Comparison of ENCODE assay signal across 16 mouse cellular contexts in genomic region chr6:134059552-134059891, GRCm38 (mm10). TPM values are rescaled to one million over a fixed set of nuclear protein-coding genes. Genes with fewer than 3 reads are reported as not detected.
A peak's percentile ranks its signal among the peaks of the same experiment; 100 is the strongest.
DNase-seq lines count a peak whose midpoint lies in the region; ATAC-seq lines count a peak whose summit lies in the region.
"Had no signal": no experiment of that assay in that cellular context is flagged by ENCODE, and none has a peak within 500 bp of the region (broad histone marks: within the 10 kb centered on the region; RNA-seq: fewer than 3 reads in every experiment).

No protein-coding gene starts in this region.

- ATAC-seq in midbrain, embryonic 16.5 days, result 0 out of 2 replicates have a peak, but pooled peaks have one; percentile 22
- ATAC-seq in forebrain, embryonic 14.5 days, result peak; percentile 67
- peak; percentile 28 for ATAC-seq in neural tube, embryonic 13.5 days (ENCODE audit: low read depth)
- ATAC-seq: liver, postnatal 0 days had no signal

- no peaks in the 10 kb centered on the region for H3K36me3 ChIP-seq in midbrain, embryonic 16.5 days (ENCODE audit: control insufficient read depth, insufficient read depth, low read length)
- peaks cover 9% of the 10 kb centered on the region; the same call in 1 of the 2 replicates for H3K36me3 ChIP-seq in midbrain, embryonic 10.5 days
- no peaks in the 10 kb centered on the region for H3K36me3 ChIP-seq in forebrain, embryonic 14.5 days (ENCODE audit: control insufficient read depth, insufficient read depth, low read length)
- no peaks in the 10 kb centered on the region for H3K36me3 ChIP-seq in neural tube, embryonic 13.5 days

- H3K9me3 ChIP-seq in midbrain, embryonic 16.5 days (replicated peaks; ENCODE audit: control insufficient read depth, low read length, poor library complexity, severe bottlenecking), result no peaks in the 10 kb centered on the region
- H3K9me3 ChIP-seq in midbrain, embryonic 10.5 days (replicated peaks), result no peaks in the 10 kb centered on the region
- H3K9me3 ChIP-seq in forebrain, embryonic 14.5 days (replicated peaks; ENCODE audit: control insufficient read depth, low read length), result no peaks in the 10 kb centered on the region
- H3K9me3 ChIP-seq in neural tube, embryonic 13.5 days, result no peaks in the 10 kb centered on the region
- H3K9me3 ChIP-seq: limb, embryonic 13.5 days had no signal

- H3K4me3 ChIP-seq in midbrain, embryonic 16.5 days (ENCODE audit: low read depth, low read length), result no peak overlapping the region
- H3K4me3 ChIP-seq in midbrain, embryonic 10.5 days, result no peak overlapping the region
- H3K4me3 ChIP-seq in forebrain, embryonic 14.5 days (ENCODE audit: low read depth, low read length), result no peak overlapping the region
- H3K4me3 ChIP-seq in neural tube, embryonic 13.5 days, result no peak overlapping the region
- H3K4me3 ChIP-seq: limb, embryonic 13.5 days had no signal

- H3K4me1 ChIP-seq in midbrain, embryonic 16.5 days (ENCODE audit: control insufficient read depth, insufficient read depth, low read length), result peaks cover 5% of the 10 kb centered on the region; the same call in 1 of the 2 replicates
- H3K4me1 ChIP-seq in midbrain, embryonic 10.5 days, result peaks cover 29% of the 10 kb centered on the region
- peaks cover 23% of the 10 kb centered on the region for H3K4me1 ChIP-seq in forebrain, embryonic 14.5 days (ENCODE audit: control insufficient read depth, insufficient read depth, low read length)
- H3K4me1 ChIP-seq in neural tube, embryonic 13.5 days (replicated peaks), result peaks cover 45% of the 10 kb centered on the region

- no peak overlapping the region for H3K4me2 ChIP-seq in midbrain, embryonic 16.5 days (ENCODE audit: low read length)
- no peak overlapping the region for H3K4me2 ChIP-seq in forebrain, embryonic 14.5 days (ENCODE audit: low read length)
- no peak overlapping the region for H3K4me2 ChIP-seq in neural tube, embryonic 13.5 days
- H3K4me2 ChIP-seq: limb, embryonic 13.5 days had no signal

- H3K27ac ChIP-seq in midbrain, embryonic 16.5 days (ENCODE audit: low read length), result no peak overlapping the region
- H3K27ac ChIP-seq in midbrain, embryonic 10.5 days (replicated peaks), result no peak overlapping the region
- H3K27ac ChIP-seq in forebrain, embryonic 14.5 days (ENCODE audit: low read depth, low read length), result no peak overlapping the region
- peak overlapping the region; percentile 62; the same call in 1 of the 2 replicates for H3K27ac ChIP-seq in neural tube, embryonic 13.5 days (replicated peaks)
- H3K27ac ChIP-seq: limb, embryonic 13.5 days; macrophage had no signal

- H3K27me3 ChIP-seq in midbrain, embryonic 16.5 days (ENCODE audit: control insufficient read depth, insufficient read depth, low read depth, low read length), result no peaks in the 10 kb centered on the region
- H3K27me3 ChIP-seq in midbrain, embryonic 10.5 days (ENCODE audit: low read depth, poor library complexity, severe bottlenecking), result no peaks in the 10 kb centered on the region
- H3K27me3 ChIP-seq in forebrain, embryonic 14.5 days (replicated peaks; ENCODE audit: control insufficient read depth, insufficient read depth, low read length), result no peaks in the 10 kb centered on the region
- H3K27me3 ChIP-seq in neural tube, embryonic 13.5 days, result no peaks in the 10 kb centered on the region
- H3K27me3 ChIP-seq: limb, embryonic 13.5 days had no signal

- WGBS in midbrain, embryonic 16.5 days, result 77% methylated on average over 10 of the region's 10 CpGs
- 86% methylated on average over 10 of the region's 10 CpGs for WGBS in midbrain, embryonic 10.5 days
- 56% methylated on average over 10 of the region's 10 CpGs for WGBS in forebrain, embryonic 14.5 days
- 75% methylated on average over 10 of the region's 10 CpGs for WGBS in neural tube, embryonic 13.5 days

- H3K9ac ChIP-seq in midbrain, embryonic 16.5 days (ENCODE audit: low read depth, low read length), result no peak overlapping the region
- no peak overlapping the region for H3K9ac ChIP-seq in forebrain, embryonic 14.5 days (ENCODE audit: low read length)
- H3K9ac ChIP-seq in neural tube, embryonic 13.5 days, result no peak overlapping the region
- H3K9ac ChIP-seq: limb, embryonic 13.5 days; liver, postnatal 0 days had no signal

- peak; percentile 38 to 58 for DNase-seq in frontal cortex, postnatal 36 days (ENCODE audit: low spot score in 2 of 2)
- DNase-seq in frontal cortex, postnatal 10 days (ENCODE audit: low spot score in 2 of 2), result no peak
- no peak for DNase-seq in midbrain, embryonic 10.5 days (ENCODE audit: low spot score)
- peak; percentile 13 for DNase-seq in forebrain, embryonic 14.5 days (ENCODE audit: low spot score)
- no peak for DNase-seq in spleen, postnatal 36 days (ENCODE audit: low spot score in 2 of 2)
- DNase-seq in gastrocnemius, adult 8-10 months (ENCODE audit: low spot score in 2 of 2), result no peak
- DNase-seq: adrenal gland, postnatal 36 days; cerebellum, adult 11 months; gastrocnemius, postnatal 36 days; heart, postnatal 14 days; kidney, adult 2 months; liver, postnatal 0 days had no signal

RNA-seq across cellular contexts. Expression of gene Etv6, which starts 24.0 kb away (rescaled TPM):
- polyA plus RNA-seq in midbrain, embryonic 16.5 days (2015; fragmentation: Nextera tagmentation; extraction: Ambion mirVana), result 3.4 and 3.9 TPM in 2 replicates
- polyA plus RNA-seq in midbrain, embryonic 10.5 days (2016; fragmentation: Nextera tagmentation; extraction: Ambion mirVana), result 12.6 and 12.8 TPM in 2 replicates
- 5.9 and 6.1 TPM in 2 replicates for polyA plus RNA-seq in forebrain, embryonic 14.5 days (2014; fragmentation: Nextera tagmentation; extraction: Ambion mirVana)
- 6.9 and 8.8 TPM in 2 replicates for polyA plus RNA-seq in neural tube, embryonic 13.5 days (2015; fragmentation: Nextera tagmentation; extraction: Ambion mirVana)
- 10 to 100 TPM in 1 of 4 experiments, 1 to 10 TPM in 3; 5.1 to 10.3 (median 6.3) TPM for total RNA-seq in gastrocnemius, adult 8-10 months (2022)

Comparison
In these comparisons a context has a peak if more than half of its experiments do, and no peak if none do; other contexts are left out.
1. DNase-seq: peak in frontal cortex, postnatal 36 days (2 of 2) and forebrain, embryonic 14.5 days (single experiment); none in frontal cortex, postnatal 10 days (0 of 2), midbrain, embryonic 10.5 days (single experiment), spleen, postnatal 36 days (0 of 2) and gastrocnemius, adult 8-10 months (0 of 2).
2. Peak in every context shown above with its lines, with median percentiles within 50 percentile points of each other: ATAC-seq.